Mouse (Mus musculus) bone marrow macrophage, adult 2 months (primary cell): ENCODE results near the gene Tmem170b.

Experiments
- CTCF ChIP-seq: IDR thresholded peaks from 2 replicates; pipeline ENCODE4 v1.5.1; 2012; ENCODE audit warnings: low read depth, mild to moderate bottlenecking, low read length, moderate library complexity
- POLR2A ChIP-seq: IDR thresholded peaks from 2 replicates; pipeline ENCODE4 v1.6.1; 2012; ENCODE audit warnings: mild to moderate bottlenecking, low read depth, low read length, borderline replicate concordance

- TF ChIP-seq POLR2A (no peak), CTCF (no peak)
These were observed 64.2 kb downstream of the Tmem170b start for GRCm38 (mm10) chr13:41669951-41670350.
